Mouse (Mus musculus): ENCODE results near the gene Oxt. TPM values are rescaled to one million over a fixed set of nuclear protein-coding genes. Genes with fewer than 3 reads are reported as not detected.

The Oxt gene
- polyA plus RNA-seq, 1 experiment from 2014 or later = not detected

GRCm38 (mm10) chr2:130583902-130584560 lies 8.1 kb downstream of the Oxt start:
- ATAC-seq (ENCODE audit: low FRiP score, low TSS enrichment) = no peak
- H3K27me3 ChIP-seq (ENCODE audit: control insufficient read depth, insufficient read depth, low read length) = peaks cover 40% of the 10 kb centered on the region

GRCm38 (mm10) chr2:130586016-130586415 lies 10.0 kb downstream of the Oxt start:
- peaks cover 10% of the 10 kb centered on the region; the same call in 1 of the 2 replicates for H3K36me3 ChIP-seq (ENCODE audit: control insufficient read depth, insufficient read depth, low read length)
- peaks cover 20% of the 10 kb centered on the region for H3K27me3 ChIP-seq (ENCODE audit: control insufficient read depth, insufficient read depth, low read length)
- no peak overlapping the region for H3K9ac ChIP-seq (ENCODE audit: low read depth, low read length)
- H3K4me1 ChIP-seq (ENCODE audit: control insufficient read depth, insufficient read depth, low read length) = 0 out of 2 replicates have a peak, but pooled peaks cover under 1% of the 10 kb centered on the region
- 87% methylated on average over 6 of the region's 6 CpGs for WGBS
- no peak overlapping the region for H3K4me3 ChIP-seq (ENCODE audit: low read length)
- no peaks in the 10 kb centered on the region for H3K9me3 ChIP-seq (ENCODE audit: control insufficient read depth, low read length)
- no peak overlapping the region for H3K27ac ChIP-seq (ENCODE audit: low read depth, low read length)
- H3K4me2 ChIP-seq (replicated peaks; ENCODE audit: low read depth, low read length) = no peak overlapping the region
- ATAC-seq (ENCODE audit: low FRiP score, low TSS enrichment) = no peak

More at GRCm38 (mm10) chr2:130583902-130584560, 8.1 kb downstream of the Oxt start:
- Histone ChIP-seq H3K4me2 (replicated peaks; ENCODE audit: low read depth, low read length) (no peak overlapping the region), H3K36me3 (ENCODE audit: control insufficient read depth, insufficient read depth, low read length) (no peaks in the 10 kb centered on the region), H3K4me3 (ENCODE audit: low read length) (no peak overlapping the region), H3K9me3 (ENCODE audit: control insufficient read depth, low read length) (no peaks in the 10 kb centered on the region), H3K4me1 (ENCODE audit: control insufficient read depth, insufficient read depth, low read length) (peaks cover 9% of the 10 kb centered on the region; the same call in 1 of the 2 replicates), H3K9ac (ENCODE audit: low read depth, low read length) (no peak overlapping the region), H3K27ac (ENCODE audit: low read depth, low read length) (no peak overlapping the region)
- WGBS = 77% methylated on average over 10 of the region's 10 CpGs

GRCm38 (mm10) chr2:130588373-130588772 lies 12.4 kb downstream of the Oxt start:
- no peak overlapping the region for H3K27ac ChIP-seq (ENCODE audit: low read depth, low read length)
- no peak overlapping the region for H3K4me2 ChIP-seq (replicated peaks; ENCODE audit: low read depth, low read length)
- H3K36me3 ChIP-seq (ENCODE audit: control insufficient read depth, insufficient read depth, low read length) = peaks cover 17% of the 10 kb centered on the region
- H3K9ac ChIP-seq (ENCODE audit: low read depth, low read length) = no peak overlapping the region
- no peaks in the 10 kb centered on the region for H3K9me3 ChIP-seq (ENCODE audit: control insufficient read depth, low read length)
- 91% methylated on average over 2 of the region's 2 CpGs for WGBS
- H3K4me1 ChIP-seq (ENCODE audit: control insufficient read depth, insufficient read depth, low read length) = no peaks in the 10 kb centered on the region
- ATAC-seq (ENCODE audit: low FRiP score, low TSS enrichment) = no peak
- no peaks in the 10 kb centered on the region for H3K27me3 ChIP-seq (ENCODE audit: control insufficient read depth, insufficient read depth, low read length)
- no peak overlapping the region for H3K4me3 ChIP-seq (ENCODE audit: low read length)

GRCm38 (mm10) chr2:130589157-130589556 lies 13.2 kb downstream of the Oxt start:
- H3K9ac ChIP-seq (ENCODE audit: low read depth, low read length) = no peak overlapping the region
- peaks cover 17% of the 10 kb centered on the region for H3K36me3 ChIP-seq (ENCODE audit: control insufficient read depth, insufficient read depth, low read length)
- no peaks in the 10 kb centered on the region for H3K9me3 ChIP-seq (ENCODE audit: control insufficient read depth, low read length)
- WGBS = 70% methylated on average over 4 of the region's 4 CpGs
- H3K4me3 ChIP-seq (ENCODE audit: low read length) = no peak overlapping the region
- H3K4me2 ChIP-seq (replicated peaks; ENCODE audit: low read depth, low read length) = no peak overlapping the region
- H3K27me3 ChIP-seq (ENCODE audit: control insufficient read depth, insufficient read depth, low read length) = no peaks in the 10 kb centered on the region
- no peaks in the 10 kb centered on the region for H3K4me1 ChIP-seq (ENCODE audit: control insufficient read depth, insufficient read depth, low read length)
- ATAC-seq (ENCODE audit: low FRiP score, low TSS enrichment) = no peak
- H3K27ac ChIP-seq (ENCODE audit: low read depth, low read length) = no peak overlapping the region

- H3K4me1 ChIP-seq (ENCODE audit: control insufficient read depth, insufficient read depth, low read length) = no peaks in the 10 kb centered on the region
- H3K36me3 ChIP-seq (ENCODE audit: control insufficient read depth, insufficient read depth, low read length) = peaks cover 20% of the 10 kb centered on the region
- ATAC-seq (ENCODE audit: low FRiP score, low TSS enrichment) = no peak
- H3K9ac ChIP-seq (ENCODE audit: low read depth, low read length) = no peak overlapping the region
- WGBS = 91% methylated on average over 2 of the region's 2 CpGs
- H3K27me3 ChIP-seq (ENCODE audit: control insufficient read depth, insufficient read depth, low read length) = no peaks in the 10 kb centered on the region
- H3K27ac ChIP-seq (ENCODE audit: low read depth, low read length) = no peak overlapping the region
- no peak overlapping the region for H3K4me3 ChIP-seq (ENCODE audit: low read length)
- no peak overlapping the region for H3K4me2 ChIP-seq (replicated peaks; ENCODE audit: low read depth, low read length)
- no peaks in the 10 kb centered on the region for H3K9me3 ChIP-seq (ENCODE audit: control insufficient read depth, low read length)
Observed at GRCm38 (mm10) chr2:130589761-130590160, 13.8 kb downstream of the Oxt start.

- Histone ChIP-seq H3K27ac (ENCODE audit: low read depth, low read length) (no peak overlapping the region), H3K4me1 (ENCODE audit: control insufficient read depth, insufficient read depth, low read length) (no peaks in the 10 kb centered on the region), H3K27me3 (ENCODE audit: control insufficient read depth, insufficient read depth, low read length) (no peaks in the 10 kb centered on the region), H3K9ac (ENCODE audit: low read depth, low read length) (no peak overlapping the region), H3K9me3 (ENCODE audit: control insufficient read depth, low read length) (no peaks in the 10 kb centered on the region), H3K4me2 (replicated peaks; ENCODE audit: low read depth, low read length) (no peak overlapping the region), H3K36me3 (ENCODE audit: control insufficient read depth, insufficient read depth, low read length) (peaks cover 30% of the 10 kb centered on the region), H3K4me3 (ENCODE audit: low read length) (no peak overlapping the region)
- ATAC-seq (ENCODE audit: low FRiP score, low TSS enrichment) = no peak
- 90% methylated on average over 2 of the region's 2 CpGs for WGBS
Observed at GRCm38 (mm10) chr2:130591016-130591415, 15.0 kb downstream of the Oxt start.

GRCm38 (mm10) chr2:130595596-130595995 lies 19.6 kb downstream of the Oxt start:
- no peak overlapping the region for H3K4me3 ChIP-seq (ENCODE audit: low read length)
- peaks cover 59% of the 10 kb centered on the region for H3K36me3 ChIP-seq (ENCODE audit: control insufficient read depth, insufficient read depth, low read length)
- ATAC-seq (ENCODE audit: low FRiP score, low TSS enrichment) = no peak
- no peak overlapping the region for H3K27ac ChIP-seq (ENCODE audit: low read depth, low read length)
- H3K9me3 ChIP-seq (ENCODE audit: control insufficient read depth, low read length) = no peaks in the 10 kb centered on the region
- 86% methylated on average over 1 of the region's 1 CpGs for WGBS
- no peaks in the 10 kb centered on the region for H3K27me3 ChIP-seq (ENCODE audit: control insufficient read depth, insufficient read depth, low read length)
- H3K4me2 ChIP-seq (replicated peaks; ENCODE audit: low read depth, low read length) = no peak overlapping the region
- H3K4me1 ChIP-seq (ENCODE audit: control insufficient read depth, insufficient read depth, low read length) = no peaks in the 10 kb centered on the region
- no peak overlapping the region for H3K9ac ChIP-seq (ENCODE audit: low read depth, low read length)

GRCm38 (mm10) chr2:130597601-130598010 lies 21.6 kb downstream of the Oxt start:
- 21% methylated on average over 1 of the region's 1 CpGs for WGBS
- ATAC-seq (ENCODE audit: low FRiP score, low TSS enrichment) = no peak

GRCm38 (mm10) chr2:130598399-130598798 lies 22.4 kb downstream of the Oxt start:
- Histone ChIP-seq H3K9ac (ENCODE audit: low read depth, low read length) (no peak overlapping the region), H3K4me3 (ENCODE audit: low read length) (no peak overlapping the region), H3K4me1 (ENCODE audit: control insufficient read depth, insufficient read depth, low read length) (no peaks in the 10 kb centered on the region), H3K9me3 (ENCODE audit: control insufficient read depth, low read length) (no peaks in the 10 kb centered on the region), H3K4me2 (replicated peaks; ENCODE audit: low read depth, low read length) (no peak overlapping the region), H3K27ac (ENCODE audit: low read depth, low read length) (no peak overlapping the region), H3K27me3 (ENCODE audit: control insufficient read depth, insufficient read depth, low read length) (no peaks in the 10 kb centered on the region), H3K36me3 (ENCODE audit: control insufficient read depth, insufficient read depth, low read length) (peaks cover 66% of the 10 kb centered on the region)
- WGBS = 83% methylated on average over 3 of the region's 3 CpGs
- no peak for ATAC-seq (ENCODE audit: low FRiP score, low TSS enrichment)

More at GRCm38 (mm10) chr2:130597601-130598010, 21.6 kb downstream of the Oxt start:
- H3K4me3 ChIP-seq (ENCODE audit: low read length) = no peak overlapping the region
- no peaks in the 10 kb centered on the region for H3K9me3 ChIP-seq (ENCODE audit: control insufficient read depth, low read length)
- no peak overlapping the region for H3K9ac ChIP-seq (ENCODE audit: low read depth, low read length)
- no peaks in the 10 kb centered on the region for H3K27me3 ChIP-seq (ENCODE audit: control insufficient read depth, insufficient read depth, low read length)
- H3K36me3 ChIP-seq (ENCODE audit: control insufficient read depth, insufficient read depth, low read length) = peaks cover 59% of the 10 kb centered on the region
- no peak overlapping the region for H3K4me2 ChIP-seq (replicated peaks; ENCODE audit: low read depth, low read length)
- H3K27ac ChIP-seq (ENCODE audit: low read depth, low read length) = no peak overlapping the region
- no peaks in the 10 kb centered on the region for H3K4me1 ChIP-seq (ENCODE audit: control insufficient read depth, insufficient read depth, low read length)
